Mouse (Mus musculus): ENCODE measurements at regions not wholly inside any gene's neighbourhood (a gene's known extent, or its start where the extent isn't known, plus 50 kb on each side); places are given as distances from the start of the nearest gene placed in this dataset.

DNA sequence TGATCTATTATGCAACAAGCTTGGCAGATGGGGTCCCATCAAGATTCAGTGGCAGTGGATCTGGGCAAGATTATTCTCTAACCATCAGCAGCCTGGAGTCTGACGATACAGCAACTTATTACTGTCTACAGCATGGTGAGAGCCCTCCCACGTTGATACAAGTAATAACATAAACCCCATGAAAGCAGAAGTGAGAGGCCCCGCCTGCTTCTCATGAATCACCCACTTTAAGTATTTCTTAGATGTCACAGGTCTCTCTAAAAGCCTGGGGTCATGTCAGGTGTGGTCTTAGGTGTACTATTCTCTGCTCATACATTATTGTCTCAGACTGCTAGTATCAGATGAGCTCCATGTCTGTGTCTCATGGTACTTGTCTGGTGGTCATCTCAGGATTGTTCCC, 360.9 kb upstream of the Tacstd2 start:
- no peak for TF ChIP-seq CTCF (IDR thresholded peaks at IDR 0.05 in 2 of 3, conservative IDR thresholded peaks at IDR 0.05 in 1 of 3; ENCODE audit: control insufficient read depth in 1 of 3, insufficient read depth in 1 of 3, low read depth in 2 of 3, low read length in 3 of 3, poor library complexity in 1 of 3, severe bottlenecking in 1 of 3)
- TF ChIP-seq E2F4 (IDR thresholded peaks at IDR 0.05; ENCODE audit: borderline replicate concordance, low read depth, low read length) = no peak
- TF ChIP-seq ELF1 (IDR thresholded peaks at IDR 0.05; ENCODE audit: low read depth, low read length) = no peak
- no peak for TF ChIP-seq CHD2 (IDR thresholded peaks at IDR 0.05; ENCODE audit: low read length)
- no peak for TF ChIP-seq MAZ (IDR thresholded peaks at IDR 0.05; ENCODE audit: low read depth, low read length)
- TF ChIP-seq ETS1 (IDR thresholded peaks at IDR 0.05; ENCODE audit: low read depth, low read length) = no peak
- TF ChIP-seq MYB (IDR thresholded peaks at IDR 0.05; ENCODE audit: low read depth, low read length) = no peak
- TF ChIP-seq KAT2A (conservative IDR thresholded peaks at IDR 0.05; ENCODE audit: low read depth, low read length) = no peak
- no peak for TF ChIP-seq CHD1 (IDR thresholded peaks at IDR 0.05; ENCODE audit: low read depth, low read length)
- TF ChIP-seq HCFC1 (IDR thresholded peaks at IDR 0.05; ENCODE audit: low read depth, low read length) = no peak
- no peak for TF ChIP-seq POLR2A (IDR thresholded peaks at IDR 0.05; ENCODE audit: control insufficient read depth in 1 of 2, insufficient read depth in 1 of 2, low read depth in 1 of 2, low read length in 2 of 2, poor library complexity in 1 of 2)
